Mouse (Mus musculus) lung, adult 2 months (tissue): ENCODE data around the gene Prss16.

Source experiments
- CTCF ChIP-seq: fragments of 200-500 bp; IDR thresholded peaks from 2 replicates; pipeline ENCODE4 v1.5.1; 2011; ENCODE audit warnings: mild to moderate bottlenecking, low read length, control low read depth; ENCODE audit not compliant: insufficient read depth
- POLR2A ChIP-seq: fragments of 200-500 bp; IDR thresholded peaks from 2 replicates; pipeline ENCODE4 v1.6.1; 2011; ENCODE audit warnings: low read depth, mild to moderate bottlenecking, control low read depth, low read length, borderline replicate concordance; ENCODE audit errors: extremely low read depth

DNA sequence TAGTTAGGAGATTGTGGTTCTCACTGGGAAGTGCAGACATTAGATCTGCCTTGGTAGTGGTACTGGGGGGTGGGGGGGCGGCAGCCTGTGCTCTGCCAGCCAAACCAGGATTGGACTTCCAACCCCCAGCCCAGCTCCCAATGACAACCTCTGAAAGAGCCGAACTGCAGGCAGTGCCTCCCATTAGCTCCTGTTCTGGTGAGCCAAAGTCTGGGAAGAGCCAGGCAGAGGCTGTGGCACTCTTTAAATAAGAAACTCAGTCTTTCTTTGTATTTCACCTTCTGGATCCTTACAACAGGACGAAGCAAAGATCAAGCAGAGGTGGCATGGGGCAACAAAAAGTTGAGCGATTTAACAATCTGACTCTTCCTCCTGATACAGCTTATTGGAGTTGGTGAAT, 10.4 kb downstream of the Prss16 start:
- no peak for TF ChIP-seq CTCF
- no peak for TF ChIP-seq POLR2A
